Mouse (Mus musculus): ENCODE results near the gene Cul1.
"Not testable (repeated sequence)": the region's sequence is repeated elsewhere in the genome, so short reads cannot be mapped to it uniquely, and the experiment has no call there.

Gene Cul1

DNA sequence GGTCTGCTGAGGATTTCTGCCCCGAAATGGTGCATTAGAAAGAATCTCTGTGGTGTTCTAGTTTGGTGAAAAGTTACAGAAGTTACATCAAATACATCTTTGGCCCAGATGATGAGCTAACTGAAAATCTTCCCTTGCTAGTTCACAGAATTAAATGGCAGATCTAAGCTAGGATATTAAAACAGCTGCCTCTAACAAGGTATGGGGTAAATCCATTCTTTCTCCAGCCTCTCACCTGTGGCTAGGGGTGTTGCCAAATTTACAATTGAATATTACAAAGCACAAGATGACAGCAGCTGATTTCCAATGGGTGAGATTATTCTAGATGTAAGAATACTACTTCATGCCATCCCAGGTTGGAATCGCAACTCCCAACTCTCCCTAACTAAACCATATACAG is at the start of gene Cul1:
Gene Cul1 (plus strand): TSS at position 301 of the 400 bp plus-strand sequence.
- DNase-seq, result no peak

DNA sequence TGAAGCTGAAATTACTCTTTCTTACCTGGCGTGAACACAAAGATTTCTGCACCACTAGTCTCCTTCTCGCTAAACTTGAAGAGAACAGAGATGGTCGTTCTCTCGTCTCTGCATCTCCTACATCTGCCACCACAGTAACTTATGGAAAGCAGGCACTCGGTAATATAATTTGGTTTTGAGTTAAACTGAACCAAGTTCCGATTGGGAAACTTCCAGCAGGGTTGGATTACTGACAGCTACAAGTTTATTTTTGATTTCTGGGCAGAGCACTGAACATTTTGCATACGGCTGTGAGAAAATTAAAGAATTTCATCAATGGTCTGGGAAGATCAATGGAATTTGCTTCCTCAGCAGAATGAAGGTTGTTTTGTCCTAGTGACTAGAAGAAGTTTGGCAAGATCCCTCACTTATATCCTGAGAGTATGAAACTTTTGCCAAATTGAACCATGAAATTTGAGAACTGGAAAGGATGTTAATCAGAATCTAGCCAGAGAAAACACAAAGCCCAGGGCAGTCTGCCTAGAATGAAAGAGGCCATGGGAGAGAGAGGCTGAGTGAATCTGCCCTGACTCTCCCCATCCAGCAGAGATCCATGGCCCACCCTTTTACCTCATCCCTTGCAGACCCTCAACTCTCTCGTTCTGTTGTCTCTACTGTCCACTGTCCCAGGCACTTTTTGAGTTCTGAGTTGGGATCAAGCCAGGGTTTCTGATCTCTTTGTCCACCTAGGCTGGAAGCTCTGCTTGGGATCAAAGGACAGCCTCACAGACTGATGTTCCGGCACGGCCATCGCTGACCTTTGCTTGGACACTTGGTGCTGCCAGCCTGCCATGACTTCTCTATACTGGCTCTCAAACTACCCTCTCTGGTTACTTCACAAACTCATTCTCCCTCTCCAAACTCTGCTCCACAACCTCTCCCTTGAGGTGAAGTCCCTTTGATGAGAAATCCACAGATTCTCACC is 48.5 kb upstream of the Cul1 start:
- no peak for DNase-seq

DNA sequence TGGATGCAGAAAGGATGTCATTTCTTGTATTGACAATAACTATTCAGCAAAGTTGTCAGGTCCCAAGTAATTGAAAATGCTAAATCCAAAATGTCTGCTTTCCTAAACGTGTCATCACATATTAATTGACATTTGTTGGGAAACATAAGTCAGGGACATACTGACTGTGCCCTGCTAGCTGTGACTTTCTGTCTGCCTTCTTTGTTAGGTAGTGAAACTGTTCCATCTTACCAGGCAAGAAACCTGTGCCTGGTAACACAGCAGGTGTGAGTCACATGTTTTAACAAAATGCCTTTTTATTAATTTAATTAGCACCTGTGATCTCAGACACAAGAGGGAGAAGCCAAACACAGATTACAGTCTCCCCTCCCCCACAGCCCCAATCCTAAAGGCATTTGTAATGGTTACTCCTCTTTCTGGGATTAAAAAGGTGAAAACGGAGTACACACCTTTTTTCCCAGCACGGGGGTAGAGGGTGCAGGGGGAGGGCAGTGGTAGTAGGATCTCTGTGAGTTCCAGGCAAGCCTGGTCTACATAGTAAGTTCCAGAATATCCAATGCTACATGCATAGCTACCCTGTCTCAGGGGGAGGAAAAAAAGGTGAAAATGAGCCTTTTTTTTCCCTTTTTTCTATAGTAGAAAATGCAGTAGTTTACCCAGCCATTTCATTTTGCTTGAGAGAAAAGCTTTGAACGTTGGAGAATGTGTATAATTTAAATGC is 40.2 kb upstream of the Cul1 start:
- no peak for DNase-seq

DNA sequence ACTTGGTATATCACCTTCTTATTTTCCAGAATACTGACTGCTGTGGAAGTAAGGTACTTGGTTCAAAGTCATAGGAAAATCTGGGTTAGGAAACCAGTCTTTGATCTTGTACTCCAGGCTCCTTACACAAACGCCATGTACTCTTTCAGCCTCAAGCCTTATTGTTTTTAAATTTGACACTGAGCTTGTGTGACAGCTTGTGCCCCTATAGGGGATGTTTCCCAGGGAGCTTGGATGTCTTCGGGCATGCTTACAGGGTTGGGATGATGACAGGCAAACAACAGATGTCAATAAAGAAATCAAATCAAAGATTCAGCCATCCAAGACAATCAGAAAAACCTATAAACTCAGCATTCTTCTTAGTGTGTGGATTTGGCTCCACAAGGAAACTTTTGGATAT is 39.5 kb upstream of the Cul1 start:
- DNase-seq, result no peak

DNA sequence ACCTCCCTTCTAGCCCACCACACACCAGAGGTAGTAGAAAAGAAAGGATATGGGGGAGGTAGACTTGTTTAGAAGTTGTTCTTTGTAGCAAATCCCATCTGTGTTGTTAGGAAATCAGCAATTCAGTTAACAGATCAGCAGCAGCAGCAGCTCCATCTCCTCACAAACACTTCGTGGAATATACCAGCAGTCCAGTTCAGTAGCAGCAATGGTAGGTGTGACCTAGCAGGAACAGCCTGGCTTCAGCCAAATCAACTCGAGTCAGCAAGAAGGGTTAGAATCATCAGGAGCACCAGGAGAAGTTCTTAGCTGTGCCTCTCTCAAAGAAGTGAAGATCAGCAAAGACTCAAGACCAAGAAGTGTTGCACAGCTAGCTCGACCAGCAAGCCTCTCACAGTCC is 34.5 kb upstream of the Cul1 start:
- no peak for DNase-seq

DNA sequence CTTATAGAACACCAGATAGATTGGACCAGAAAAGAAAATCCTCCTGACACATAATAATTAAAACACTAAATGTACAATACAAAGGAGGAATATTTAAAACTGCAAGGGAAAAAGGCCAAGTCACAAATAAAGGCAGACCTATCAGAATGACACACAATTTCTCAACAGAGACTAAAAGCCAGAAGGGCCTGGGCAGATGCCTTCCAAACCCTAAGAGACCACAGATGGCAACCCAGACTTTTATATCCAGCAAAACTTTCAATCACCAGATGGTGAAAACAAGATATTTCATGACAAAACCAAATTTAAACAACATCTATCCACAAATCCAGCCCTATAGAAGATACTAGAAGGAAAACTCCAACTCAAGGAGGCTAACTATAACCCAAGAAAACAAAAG is 33.0 kb upstream of the Cul1 start:
- DNase-seq, result no peak

DNA sequence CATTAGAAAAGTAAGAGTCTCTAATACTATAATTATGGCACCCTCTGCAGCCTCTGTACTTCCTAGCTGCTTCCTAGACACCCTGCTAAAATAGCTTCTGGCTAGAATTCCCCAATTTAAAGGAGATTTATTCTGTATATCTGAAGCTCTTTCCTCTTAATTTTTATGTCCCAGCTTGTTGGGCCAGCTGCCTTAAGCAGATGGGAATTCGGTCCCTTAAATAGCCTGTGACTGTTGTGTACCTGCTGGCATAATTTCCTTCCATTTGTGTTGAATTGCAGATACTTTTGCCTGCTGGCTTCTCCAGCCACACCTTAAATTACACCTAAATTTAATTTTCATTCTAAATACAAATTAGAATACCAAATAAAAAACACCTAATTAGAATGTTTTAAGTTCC is 32.0 kb upstream of the Cul1 start:
- no peak for DNase-seq

DNA sequence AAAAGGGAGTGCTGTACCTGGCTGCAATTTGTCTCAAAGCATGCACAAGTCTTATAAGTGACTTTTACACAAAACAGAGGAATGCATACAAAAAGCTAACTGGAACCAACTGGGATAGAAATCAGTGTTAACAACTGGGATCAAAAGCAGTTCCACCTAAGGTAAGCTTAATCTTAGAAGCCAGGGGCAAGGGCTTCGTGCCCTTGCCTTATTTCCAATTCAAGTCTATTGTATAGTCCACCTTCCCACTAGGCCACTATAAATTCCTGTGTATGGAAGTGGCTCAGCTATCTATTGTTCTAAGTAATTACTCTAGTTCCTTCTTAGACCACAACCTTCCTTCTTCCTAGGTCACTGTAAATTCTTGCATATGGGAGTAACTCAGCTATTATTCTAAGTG is 27.1 kb upstream of the Cul1 start:
- DNase-seq, result no peak

DNA sequence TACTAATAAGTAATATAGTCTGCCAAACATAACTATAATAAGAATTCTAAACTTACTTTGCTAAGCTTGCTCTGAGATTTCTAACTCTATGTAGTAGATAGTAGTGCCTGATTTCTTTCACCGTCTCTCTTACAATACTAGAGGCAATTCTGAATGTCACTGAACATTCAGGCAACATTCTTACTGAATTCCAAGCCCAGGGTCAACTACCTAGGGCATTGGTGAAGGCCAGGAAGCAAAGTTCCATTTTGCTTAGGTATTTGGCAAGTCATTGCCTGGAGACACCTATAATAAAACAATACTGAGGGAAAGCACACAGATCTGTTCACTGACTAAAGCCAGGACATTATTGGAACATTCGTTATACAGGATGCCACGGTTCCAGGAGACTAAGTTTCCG is 26.6 kb upstream of the Cul1 start:
- not testable (repeated sequence) for DNase-seq

DNA sequence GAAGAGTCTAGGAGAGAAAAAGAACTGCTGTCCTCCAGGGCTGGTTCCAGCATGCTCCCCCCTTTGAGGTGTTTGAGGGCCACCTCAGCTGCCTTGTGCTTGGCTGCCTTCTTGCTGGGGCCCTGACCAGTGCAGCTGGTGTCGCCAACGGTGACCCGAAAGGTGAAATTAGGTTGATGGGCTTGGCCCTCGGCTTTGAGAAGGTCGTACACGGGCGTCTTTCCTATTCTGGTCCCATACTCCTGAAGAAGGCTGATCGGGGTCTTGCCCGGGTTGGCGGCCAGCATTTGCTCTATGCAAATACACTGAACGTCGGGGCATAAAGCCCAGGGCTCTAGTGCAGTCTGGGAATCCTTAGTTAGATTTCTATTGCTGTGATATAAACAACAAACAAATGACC is 20.4 kb upstream of the Cul1 start:
- DNase-seq, result not testable (repeated sequence)

DNA sequence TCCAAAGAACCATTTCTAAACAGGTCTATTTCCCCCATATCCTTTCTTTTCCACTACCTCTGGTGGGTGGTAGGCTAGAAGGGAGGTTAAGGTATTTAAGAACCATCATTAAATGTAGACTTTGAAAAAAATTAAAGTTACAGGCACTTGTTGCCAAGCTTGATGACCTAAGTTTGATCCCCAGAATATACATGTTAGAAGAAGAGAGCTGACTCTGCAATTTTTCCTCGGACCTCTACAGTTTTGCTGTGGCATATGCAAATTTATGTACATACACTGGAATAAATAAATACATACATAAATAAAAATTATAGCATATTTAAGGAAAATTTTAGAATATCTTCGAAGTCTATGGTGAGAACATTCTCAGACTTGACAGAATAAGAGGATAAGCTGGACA is 13.1 kb upstream of the Cul1 start:
- DNase-seq, result no peak

DNA sequence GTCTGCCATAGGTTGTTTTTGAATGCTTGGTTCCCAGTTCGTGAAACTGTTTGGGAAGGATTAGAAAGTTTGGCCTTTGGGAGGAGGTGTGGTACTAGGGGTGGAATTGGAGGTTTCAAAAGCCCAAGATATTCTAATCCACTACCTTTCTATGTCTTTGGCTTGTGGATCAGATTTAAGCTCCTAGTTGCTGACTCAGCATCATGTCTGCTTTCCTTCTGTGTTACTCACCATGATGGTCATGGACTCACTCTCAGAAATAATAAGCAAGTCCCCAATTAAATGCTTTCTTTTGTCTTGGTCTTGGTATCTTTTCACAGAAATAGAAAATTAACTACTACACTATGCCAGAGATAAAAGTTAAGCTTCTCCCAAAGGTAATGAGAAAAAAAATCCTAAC is 5.5 kb upstream of the Cul1 start:
- no peak for DNase-seq

DNA sequence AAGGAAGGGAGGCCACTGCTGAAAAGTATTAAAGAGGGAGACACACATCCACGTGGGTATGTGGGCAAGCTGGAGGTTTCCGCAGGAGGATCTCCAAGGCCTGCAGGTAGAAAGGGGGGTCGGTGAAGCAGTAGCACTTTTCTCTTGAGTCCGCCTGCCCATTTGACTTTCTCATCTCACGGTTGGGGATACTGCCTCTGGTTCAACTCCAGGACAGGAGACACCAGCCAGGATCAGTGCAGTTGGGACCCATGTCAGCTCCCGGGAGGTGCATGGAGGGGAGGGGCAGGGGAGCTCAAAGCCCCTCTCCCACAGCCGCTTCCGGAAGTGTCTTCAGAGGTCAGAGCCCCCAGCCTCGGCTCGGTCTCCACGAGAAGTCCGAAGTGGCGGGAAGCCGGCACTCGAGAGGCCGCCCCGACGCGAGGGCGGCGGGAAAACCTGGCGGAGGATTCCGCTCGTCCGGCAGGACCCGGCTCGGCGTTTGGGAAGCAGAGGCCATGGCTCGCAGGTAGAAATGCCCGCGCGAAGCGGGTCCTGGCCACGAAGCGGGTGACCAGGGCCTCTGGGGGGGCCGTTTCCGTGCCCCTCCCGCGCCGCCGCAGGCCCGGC is 428 bp downstream of the Cul1 start:
- DNase-seq, result peak; percentile 31 to 46

DNA sequence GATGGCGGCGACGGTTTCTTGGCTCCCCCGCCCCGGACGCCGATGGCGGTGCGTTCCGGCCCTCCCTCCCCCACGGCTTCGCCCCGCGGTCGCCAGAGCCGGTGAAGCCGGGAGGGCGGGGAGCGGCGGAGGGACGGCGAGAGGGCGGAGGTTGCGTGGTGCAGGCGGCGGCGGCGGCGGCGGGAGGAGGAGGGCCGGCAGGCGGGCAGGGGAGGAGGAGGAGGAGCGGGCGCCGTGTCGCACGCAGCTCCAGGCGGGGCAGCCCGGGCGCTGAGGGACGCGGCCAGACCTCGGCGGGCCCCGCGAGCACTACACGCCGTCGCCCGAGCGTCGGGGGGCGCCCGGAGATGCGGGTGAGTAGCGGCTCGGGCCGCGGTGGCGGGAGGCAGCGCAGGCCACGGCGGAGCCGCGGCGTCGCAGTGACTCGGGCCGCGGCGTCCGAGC is 955 bp downstream of the Cul1 start:
- peak; percentile 44 for DNase-seq

DNA sequence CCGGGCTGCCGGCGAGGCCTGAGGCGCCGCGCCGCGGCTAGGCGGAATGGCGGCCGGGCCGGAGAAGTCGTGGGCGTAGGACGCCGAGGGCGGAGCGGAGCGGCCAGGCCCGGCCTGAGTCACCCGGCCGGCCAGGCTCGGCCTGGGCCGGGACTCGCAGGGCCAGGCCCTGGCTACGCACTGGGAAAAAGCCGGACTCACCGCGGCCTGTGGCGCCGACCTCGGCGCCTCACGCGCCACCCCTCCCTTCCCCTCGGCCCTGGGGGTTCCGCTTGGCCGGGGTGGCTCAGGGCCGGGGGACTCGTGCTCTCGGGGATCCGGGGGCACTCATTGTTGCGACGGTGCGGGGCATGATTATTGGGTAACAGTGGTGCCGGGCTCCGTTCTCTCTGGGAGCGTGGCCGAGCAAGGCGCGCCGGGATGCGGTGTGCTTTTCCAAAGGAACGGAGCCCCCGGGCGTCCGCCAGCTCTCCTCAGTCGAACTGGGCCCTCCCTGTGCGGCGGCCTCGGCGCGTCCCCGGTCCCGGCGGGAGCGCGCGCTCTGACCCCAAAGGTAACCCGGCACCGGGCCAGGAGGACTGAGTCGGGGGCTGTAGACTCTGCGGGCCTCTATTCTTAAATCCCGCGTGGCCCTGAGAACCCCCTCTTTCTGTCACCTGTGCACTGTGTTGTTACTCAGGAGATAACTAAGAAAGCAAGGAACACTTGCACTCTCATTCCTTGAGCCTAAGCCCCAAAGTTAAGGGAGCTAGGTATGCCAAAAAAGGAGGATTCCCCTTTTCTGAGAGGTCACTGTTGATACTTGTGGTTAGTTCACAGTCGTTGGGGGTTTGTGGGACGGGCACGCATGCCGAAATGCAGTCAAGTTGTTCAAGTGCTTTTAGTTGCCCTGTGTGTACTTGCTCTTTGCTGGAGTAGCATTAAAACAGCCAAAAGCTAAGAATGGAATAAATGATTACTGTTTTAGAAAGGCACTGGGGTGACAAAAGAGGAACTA is 1.7 kb downstream of the Cul1 start:
- DNase-seq, result peak; percentile 47 to 53

DNA sequence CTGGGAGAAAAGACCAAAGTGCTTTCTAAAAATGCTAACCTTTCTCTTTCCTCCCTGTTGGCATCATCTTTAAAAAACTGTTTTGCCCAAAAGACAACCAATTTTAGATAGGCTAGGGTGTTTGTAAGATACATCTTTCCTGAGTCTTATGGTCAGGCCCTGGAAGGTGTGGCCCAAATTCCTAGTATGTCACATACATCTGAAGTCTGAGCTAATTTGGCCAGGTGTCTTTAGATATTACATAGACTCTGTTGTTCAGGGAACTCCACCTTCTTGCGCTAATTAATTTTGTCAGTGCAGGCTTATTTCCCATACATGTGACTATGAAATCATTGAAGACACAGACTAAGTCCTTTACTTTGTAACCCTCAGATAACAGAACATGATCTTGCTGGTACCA is 2.6 kb downstream of the Cul1 start:
- DNase-seq, result no peak

DNA sequence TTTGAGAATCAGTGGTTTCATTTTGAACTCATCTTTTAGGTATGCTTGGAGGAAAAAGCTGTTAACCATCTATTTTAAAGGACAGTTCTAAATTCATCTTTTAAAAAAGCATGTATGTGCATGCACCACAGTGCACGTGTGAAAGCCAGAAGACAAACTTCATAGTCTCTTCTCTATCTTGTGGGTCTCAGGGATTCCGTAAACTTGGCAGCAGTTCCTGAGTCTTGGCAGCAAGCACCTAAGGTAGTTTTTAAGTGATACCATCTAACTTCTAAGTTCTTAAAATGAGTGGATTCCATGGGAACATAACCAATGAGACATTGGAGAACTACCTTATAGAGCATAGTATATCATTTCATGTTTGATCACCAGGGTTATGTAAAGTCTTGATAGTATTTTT is 3.7 kb downstream of the Cul1 start:
- no peak for DNase-seq

DNA sequence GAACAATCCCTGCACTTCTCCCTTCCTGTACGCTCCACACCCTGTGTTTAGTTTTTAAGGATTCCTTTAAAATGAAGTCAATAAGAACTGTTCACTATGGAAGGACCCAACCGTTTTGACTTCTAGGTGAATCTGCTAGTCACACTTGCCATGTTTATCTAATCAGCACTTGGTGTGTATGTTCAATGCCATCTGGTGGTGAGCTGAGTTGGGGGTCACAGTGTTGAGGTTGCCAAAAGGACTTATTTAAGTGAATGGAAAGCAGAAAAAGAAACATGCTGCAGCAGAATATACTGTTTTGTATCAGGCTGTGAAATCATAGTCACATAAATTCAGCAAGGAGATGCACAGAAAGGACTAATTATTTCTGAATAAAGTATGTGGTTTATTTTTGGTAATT is 12.2 kb downstream of the Cul1 start:
- peak in 1 of 2 experiments; percentile 8 for DNase-seq

DNA sequence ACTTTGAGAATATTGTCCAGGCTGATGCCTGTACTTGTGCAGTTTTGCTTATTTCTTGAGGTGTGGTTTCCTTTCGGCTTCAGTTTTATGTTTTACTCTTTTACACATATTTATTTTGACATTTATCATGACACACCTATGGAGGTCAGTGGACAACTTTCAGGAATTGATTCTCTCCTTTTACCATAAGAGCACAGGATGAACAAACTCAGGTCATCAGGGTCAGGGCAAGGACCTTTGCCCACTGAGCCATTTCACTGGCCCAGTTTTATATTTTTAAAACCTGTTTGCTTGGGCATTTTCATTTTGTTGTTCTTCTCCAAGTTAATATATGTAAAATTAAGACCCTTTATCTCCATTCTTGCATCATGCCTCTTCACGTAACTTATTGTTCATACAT is 13.3 kb downstream of the Cul1 start:
- no peak for DNase-seq

DNA sequence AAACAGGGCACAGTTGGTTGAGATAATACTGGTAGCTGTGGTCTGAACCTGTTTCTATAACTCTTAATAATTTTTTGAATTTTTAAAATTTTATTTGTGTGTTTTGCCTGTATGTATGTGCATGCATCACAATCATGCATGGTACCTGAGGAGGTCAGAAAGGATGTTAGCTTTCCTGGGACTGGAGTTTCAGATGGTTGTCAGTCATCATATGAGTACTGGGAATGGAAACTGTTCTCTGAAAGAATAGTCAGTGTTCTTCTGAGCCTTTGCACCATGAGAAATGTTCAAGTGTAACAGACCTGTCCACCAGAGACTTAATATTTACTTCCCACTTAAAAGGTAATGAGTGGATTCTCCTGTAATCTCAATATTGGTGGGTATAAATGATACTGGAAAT is 13.9 kb downstream of the Cul1 start:
- DNase-seq, result no peak

DNA sequence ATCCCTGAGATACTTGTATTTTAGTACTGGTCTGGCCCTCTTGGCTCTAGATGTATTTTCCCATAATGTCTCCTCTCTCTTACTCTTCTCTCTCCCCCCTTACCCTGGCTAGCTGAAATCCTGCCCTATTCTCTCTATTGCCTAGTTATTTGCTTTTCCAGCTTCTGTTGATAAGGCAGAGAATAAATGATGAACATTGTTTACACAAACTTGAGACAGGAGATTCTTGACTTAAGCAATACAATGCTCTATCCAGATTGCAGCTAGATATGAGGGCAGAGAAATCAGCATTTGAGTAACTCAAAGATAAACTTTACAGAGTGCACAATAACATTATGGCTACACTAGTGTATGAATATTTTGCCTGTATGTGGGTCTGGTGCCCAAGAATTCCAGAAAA is 16.6 kb downstream of the Cul1 start:
- DNase-seq, result no peak

DNA sequence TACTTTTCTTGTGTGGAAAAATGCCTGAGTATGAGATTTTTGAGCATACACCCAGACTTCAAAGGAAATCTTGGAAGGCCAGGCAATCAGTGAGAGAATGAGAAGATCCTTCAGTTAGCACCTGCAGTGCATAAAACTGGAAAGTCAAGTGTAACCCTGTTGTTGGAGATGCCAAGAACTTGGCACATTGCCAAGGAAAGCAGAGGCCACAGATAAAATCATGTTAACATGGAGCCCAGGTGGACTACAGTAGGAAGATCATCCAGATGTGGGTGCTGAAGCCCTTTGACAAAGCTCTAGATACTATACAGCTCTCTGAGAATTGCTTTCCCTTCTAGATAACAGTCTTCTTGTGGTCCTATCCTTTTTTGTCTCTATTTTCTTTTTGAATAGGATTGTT is 19.2 kb downstream of the Cul1 start:
- DNase-seq, result no peak
